Mouse (Mus musculus) liver, adult 2 months (tissue): ENCODE measurements around the gene Lig3. TPM values are rescaled to one million over a fixed set of nuclear protein-coding genes. Genes with fewer than 3 reads are reported as not detected.

Experiments
- DNase-seq: peaks from one replicate; pipeline ENCODE4 v3.0.0-alpha.2; 2011; ENCODE audit warnings: low read depth, low spot score; ENCODE audit errors: extremely low read depth
- H3K27ac ChIP-seq: fragments of 200-500 bp; replicated peaks from 2 replicates; pipeline ENCODE4 v1.5.1; 2012; ENCODE audit warnings: low read depth, mild to moderate bottlenecking, control low read depth, inconsistent platforms, low read length; ENCODE audit not compliant: insufficient read depth
- H3K27me3 ChIP-seq: fragments of 200-500 bp; 2 replicates; pipeline ENCODE4 v1.6.1; 2012; ENCODE audit warnings: mild to moderate bottlenecking, moderate library complexity, low read length, inconsistent platforms; ENCODE audit not compliant: control insufficient read depth, insufficient read depth
- H3K36me3 ChIP-seq: fragments of 200-500 bp; 2 replicates; pipeline ENCODE4 v1.6.1; 2012; ENCODE audit warnings: low read length, inconsistent platforms; ENCODE audit not compliant: control insufficient read depth, insufficient read depth
- H3K4me1 ChIP-seq: fragments of 200-500 bp; 2 replicates; pipeline ENCODE4 v1.6.1; 2011; ENCODE audit warnings: low read length; ENCODE audit not compliant: control insufficient read depth, insufficient read depth
- H3K4me3 ChIP-seq: fragments of 200-500 bp; 2 replicates; pipeline ENCODE4 v1.5.1; 2011; ENCODE audit warnings: low read depth, mild to moderate bottlenecking, control low read depth, low read length, moderate library complexity; ENCODE audit not compliant: insufficient read depth
- H3K79me2 ChIP-seq: fragments of 200-500 bp; 2 replicates; pipeline ENCODE4 v1.6.1; 2012; ENCODE audit warnings: inconsistent platforms, mild to moderate bottlenecking, low read length, moderate library complexity; ENCODE audit not compliant: control insufficient read depth, insufficient read depth
- H3K9ac ChIP-seq: fragments of 200-500 bp; 2 replicates; pipeline ENCODE4 v1.6.1; 2012; ENCODE audit warnings: low read depth, mild to moderate bottlenecking, control low read depth, inconsistent platforms, low read length
- CTCF ChIP-seq: fragments of 200-500 bp; IDR thresholded peaks from 2 replicates; pipeline ENCODE4 v1.5.1; 2011; ENCODE audit warnings: low read depth, low read length, control low read depth
- POLR2A ChIP-seq: fragments of 200-500 bp; IDR thresholded peaks from 2 replicates; pipeline ENCODE4 v1.6.1; 2011; ENCODE audit warnings: low read length, control low read depth; ENCODE audit not compliant: insufficient read depth; ENCODE audit errors: extremely low read depth
- WGBS: fragments of 180-500 bp; shearing (Covaris S2); methylation state at CpG from one replicate; pipeline ENCODE4 v1.1.7; 2018; 5-methylcytosine and 5-hydroxymethylcytosine counted together
- polyA plus RNA-seq: library from polyadenylated mRNA; depleted of rRNA; stranded (reverse); fragments of >200 nt; gene quantifications from 2 replicates; pipeline ENCODE4 v1.2.3, GENCODE M21; 2012
- total RNA-seq: library from RNA; depleted of rRNA; stranded (reverse); fragments of >200 nt; gene quantifications from 2 replicates; pipeline ENCODE4 v1.2.3, GENCODE M21; 2014

The Lig3 gene
- total and polyA plus RNA-seq, 2 experiments, result 8.0 to 15.4 TPM

DNA sequence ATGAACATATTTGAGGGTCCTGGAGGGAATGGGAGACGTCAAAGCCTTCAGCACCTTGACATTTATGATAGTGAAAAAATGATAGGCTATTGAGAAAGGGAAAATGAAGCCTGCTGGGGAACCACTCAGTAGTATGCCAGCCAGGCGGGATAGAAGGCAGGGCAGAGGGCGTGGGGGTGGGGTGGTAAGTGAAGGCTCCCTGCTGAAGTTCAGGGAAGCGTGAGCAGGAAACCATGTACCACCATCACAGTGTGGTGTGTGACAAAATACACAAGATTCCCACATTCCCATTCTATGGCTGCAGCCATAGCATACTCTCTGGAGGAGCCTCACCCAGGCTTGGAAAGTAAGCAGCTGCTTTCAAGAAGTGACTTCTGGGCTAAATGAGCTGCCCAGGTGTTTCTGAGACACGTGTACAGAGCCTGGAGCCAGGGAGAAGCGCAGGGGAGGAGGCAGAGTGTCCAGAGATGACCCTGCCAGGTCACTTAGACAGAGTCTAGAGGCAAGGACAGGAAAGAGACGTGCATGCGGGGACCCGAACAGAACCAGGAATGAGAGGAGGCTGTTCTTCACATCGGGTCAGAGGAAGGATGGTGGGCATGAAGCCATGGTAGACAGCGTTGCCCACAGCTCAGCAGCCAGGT is 64.0 kb downstream of the Lig3 start:
- Histone ChIP-seq H3K9ac (peak overlapping the region; percentile 59), H3K27ac (peak overlapping the region; percentile 58)

DNA sequence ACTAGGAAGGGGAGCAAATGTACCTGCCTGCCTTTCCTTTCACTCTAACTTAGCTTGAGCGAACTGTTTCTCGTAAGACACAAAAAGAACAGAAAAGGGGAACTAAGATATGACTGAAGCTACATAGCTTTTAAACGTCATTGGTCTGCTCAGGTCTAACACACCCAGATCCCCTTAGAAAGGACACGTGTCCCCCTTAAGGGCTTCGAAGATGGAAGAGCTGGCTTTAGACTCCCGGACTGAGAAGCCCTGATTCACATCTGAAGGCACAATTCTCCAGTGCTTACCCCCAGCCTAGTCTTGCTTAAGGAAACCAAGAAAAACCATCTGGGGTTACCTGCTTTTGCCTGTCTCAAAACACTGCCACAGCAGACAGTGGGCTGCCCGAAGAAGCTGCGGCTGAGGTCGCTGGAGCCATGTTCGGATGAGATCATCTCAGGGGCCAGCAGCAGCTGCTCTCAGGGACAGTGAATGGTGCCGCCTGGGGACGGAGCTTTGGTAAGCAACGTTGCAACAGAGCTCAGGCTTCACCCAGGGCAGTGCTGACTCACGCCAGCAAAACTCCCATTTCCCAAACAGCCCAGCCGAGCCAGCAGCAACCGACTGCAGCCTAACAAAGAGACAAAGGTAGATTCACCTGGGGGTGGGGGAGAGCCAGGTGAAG is 64.6 kb downstream of the Lig3 start:
- H3K79me2 ChIP-seq, result peaks cover 40% of the 10 kb centered on the region
- TF ChIP-seq POLR2A (0 out of 2 replicates have a peak, but pooled peaks have one; percentile 16), CTCF (peak; percentile 54)

More for the DNA sequence above, 64.0 kb downstream of the Lig3 start:
- Histone ChIP-seq H3K4me3 (peak overlapping the region; percentile 42; the same call in 1 of the 2 replicates), H3K36me3 (no peaks in the 10 kb centered on the region), H3K79me2 (peaks cover 38% of the 10 kb centered on the region), H3K27me3 (no peaks in the 10 kb centered on the region), H3K4me1 (peaks cover 12% of the 10 kb centered on the region)
- TF ChIP-seq CTCF, result no peak
- TF ChIP-seq POLR2A, result no peak
- 33% methylated on average over 11 of the region's 11 CpGs for WGBS
- peak; percentile 81 for DNase-seq

DNA sequence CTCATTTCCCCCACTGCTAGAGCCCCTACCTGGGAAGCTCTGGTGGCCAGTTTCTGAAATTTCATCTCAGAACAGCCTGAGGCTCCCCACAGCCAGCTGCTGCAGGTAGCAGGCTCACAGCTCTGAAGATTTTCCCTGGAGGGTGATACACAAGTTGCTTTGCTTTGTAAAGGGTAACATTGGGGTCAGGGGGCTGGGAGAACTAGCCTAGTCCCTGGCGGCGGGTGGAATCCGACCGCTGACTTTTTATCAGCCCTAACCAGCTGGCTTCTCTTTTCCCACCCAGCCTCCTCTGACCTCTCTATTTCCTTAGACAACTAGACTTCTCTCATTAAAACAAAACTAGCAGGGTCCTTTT is 65.2 kb downstream of the Lig3 start:
- Histone ChIP-seq H3K9ac (peak overlapping the region; percentile 58), H3K4me1 (peaks cover 12% of the 10 kb centered on the region)
- no peak for DNase-seq

More for the DNA sequence above, 64.6 kb downstream of the Lig3 start:
- WGBS, result 23% methylated on average over 16 of the region's 16 CpGs
- peak; percentile 89 for DNase-seq
- Histone ChIP-seq H3K9ac (peak overlapping the region; percentile 59), H3K4me3 (peak overlapping the region; percentile 42), H3K36me3 (no peaks in the 10 kb centered on the region), H3K27ac (peak overlapping the region; percentile 87), H3K27me3 (no peaks in the 10 kb centered on the region), H3K4me1 (peaks cover 12% of the 10 kb centered on the region)

DNA sequence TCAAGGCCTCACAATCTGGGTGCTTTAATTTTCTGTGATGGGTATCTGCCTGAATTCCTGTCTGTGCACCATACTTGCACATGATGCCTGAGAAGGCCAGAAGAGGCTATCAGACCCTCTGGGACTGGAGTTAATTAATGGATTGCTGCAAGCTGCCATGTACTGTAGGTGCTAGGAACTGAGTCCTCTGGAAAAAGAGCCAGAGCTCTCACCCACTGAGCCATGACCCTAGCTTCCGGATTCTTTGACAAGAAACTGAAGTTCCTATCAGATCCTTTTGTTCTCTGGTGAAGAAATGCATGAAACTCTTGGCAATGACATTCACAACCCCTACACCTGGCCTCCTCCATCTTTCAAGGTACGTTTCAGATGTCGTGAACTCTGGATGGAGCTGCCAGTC is 66.0 kb downstream of the Lig3 start:
- Histone ChIP-seq H3K4me1 (peaks cover 12% of the 10 kb centered on the region), H3K9ac (no peak overlapping the region)

More for the DNA sequence above, 65.2 kb downstream of the Lig3 start:
- Histone ChIP-seq H3K79me2 (peaks cover 39% of the 10 kb centered on the region), H3K27ac (peak overlapping the region; percentile 87), H3K27me3 (no peaks in the 10 kb centered on the region), H3K36me3 (no peaks in the 10 kb centered on the region), H3K4me3 (no peak overlapping the region)
- WGBS, result 7% methylated on average over 4 of the region's 4 CpGs
- TF ChIP-seq POLR2A (no peak), CTCF (no peak)

DNA sequence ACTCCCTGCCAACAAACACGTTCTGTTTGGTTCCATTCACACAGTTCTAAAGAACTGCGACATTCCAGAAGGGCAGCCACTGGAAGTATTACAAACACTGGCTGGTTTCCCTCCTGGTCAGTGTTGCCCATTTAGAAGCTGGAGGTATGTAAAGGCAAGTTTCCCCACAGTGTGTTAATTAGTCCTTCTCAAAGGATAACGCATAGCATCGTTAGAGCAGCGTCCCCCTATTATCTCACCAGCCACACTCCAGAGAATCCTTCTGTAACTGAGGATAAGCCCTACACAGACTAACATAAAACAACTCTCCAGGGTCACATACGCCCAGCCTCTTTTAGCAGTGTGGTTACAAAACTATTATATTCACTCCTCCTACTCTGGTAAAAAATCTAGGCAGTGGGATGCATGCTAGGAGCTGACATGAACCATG is 66.7 kb downstream of the Lig3 start:
- peaks cover 46% of the 10 kb centered on the region for H3K79me2 ChIP-seq
- H3K4me3 ChIP-seq, result no peak overlapping the region
- H3K36me3 ChIP-seq, result no peaks in the 10 kb centered on the region
- DNase-seq, result peak; percentile 60
- no peak for TF ChIP-seq POLR2A
- TF ChIP-seq CTCF, result no peak
- H3K9ac ChIP-seq, result no peak overlapping the region
- no peaks in the 10 kb centered on the region for H3K27me3 ChIP-seq
- H3K27ac ChIP-seq, result 0 out of 2 replicates have a peak overlapping the region, but pooled peaks have one; percentile 5
- peaks cover 15% of the 10 kb centered on the region for H3K4me1 ChIP-seq
- WGBS, result 55% methylated on average over 6 of the region's 6 CpGs

More for the DNA sequence above, 66.0 kb downstream of the Lig3 start:
- H3K27me3 ChIP-seq, result no peaks in the 10 kb centered on the region
- no peak overlapping the region; the same call in 1 of the 2 replicates for H3K27ac ChIP-seq
- H3K79me2 ChIP-seq, result peaks cover 43% of the 10 kb centered on the region
- no peak for TF ChIP-seq CTCF
- no peak for TF ChIP-seq POLR2A
- no peak for DNase-seq
- H3K36me3 ChIP-seq, result no peaks in the 10 kb centered on the region
- no peak overlapping the region for H3K4me3 ChIP-seq
- WGBS, result 68% methylated on average over 3 of the region's 3 CpGs

DNA sequence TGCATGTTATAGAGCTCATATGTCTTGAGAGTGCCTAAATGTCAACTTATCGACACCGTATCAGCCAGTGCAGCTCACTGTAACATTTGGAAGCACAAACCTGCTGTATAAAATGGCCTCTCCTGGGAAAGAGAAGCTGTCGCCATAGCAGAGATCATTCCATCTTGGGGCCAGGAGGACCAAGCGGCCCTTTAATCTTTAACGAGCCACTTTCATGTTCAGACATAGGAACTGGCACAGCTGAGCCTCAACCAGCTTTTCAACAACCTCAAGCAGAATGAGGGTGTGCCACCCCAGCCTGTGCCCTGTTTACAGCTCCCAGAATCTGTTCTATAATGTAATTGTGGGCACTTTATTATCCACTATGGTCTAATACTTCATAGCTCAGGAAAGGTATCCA is 69.4 kb downstream of the Lig3 start:
- no peak for DNase-seq
- H3K4me3 ChIP-seq, result no peak overlapping the region
- no peak overlapping the region for H3K9ac ChIP-seq
- no peak for TF ChIP-seq POLR2A
- no peak for TF ChIP-seq CTCF
- H3K79me2 ChIP-seq, result peaks cover 31% of the 10 kb centered on the region
- 81% methylated on average over 5 of the region's 5 CpGs for WGBS
- H3K36me3 ChIP-seq, result no peaks in the 10 kb centered on the region
- no peaks in the 10 kb centered on the region for H3K27me3 ChIP-seq
- peaks cover 23% of the 10 kb centered on the region for H3K4me1 ChIP-seq
- no peak overlapping the region for H3K27ac ChIP-seq
